Mouse (Mus musculus): Measurements from ENCODE around the gene Pcgf6. TPM values are rescaled to one million over a fixed set of nuclear protein-coding genes. Genes with fewer than 3 reads are reported as not detected.

The Pcgf6 gene
- polyA plus RNA-seq, 1 experiment: 4.9 TPM

GRCm38 (mm10) chr19:47053471-47053870 is 2.8 kb upstream of the Pcgf6 start:
- TF ChIP-seq POLR2A (IDR thresholded peaks at IDR 0.05; ENCODE audit: borderline replicate concordance, low read depth, low read length) (no peak), CTCF (IDR thresholded peaks at IDR 0.05; ENCODE audit: low read depth, low read length) (no peak)
- Histone ChIP-seq H3K27ac (ENCODE audit: insufficient read depth, low read depth, low read length) (no peak overlapping the region), H3K4me1 (ENCODE audit: control insufficient read depth, insufficient read depth, low read length) (peaks cover 7% of the 10 kb centered on the region; the same call in 1 of the 2 replicates), H3K4me3 (ENCODE audit: insufficient read depth, low read length) (no peak overlapping the region)

- TF ChIP-seq POLR2A (IDR thresholded peaks at IDR 0.05; ENCODE audit: borderline replicate concordance, low read depth, low read length) (no peak), CTCF (IDR thresholded peaks at IDR 0.05; ENCODE audit: low read depth, low read length) (no peak)
- H3K4me1 ChIP-seq (ENCODE audit: control insufficient read depth, insufficient read depth, low read length): peaks cover 7% of the 10 kb centered on the region; the same call in 1 of the 2 replicates
- no peak overlapping the region for H3K27ac ChIP-seq (ENCODE audit: insufficient read depth, low read depth, low read length)
- H3K4me3 ChIP-seq (ENCODE audit: insufficient read depth, low read length): no peak overlapping the region
These were observed 2.2 kb upstream of the Pcgf6 start for GRCm38 (mm10) chr19:47052927-47053326.

DNA sequence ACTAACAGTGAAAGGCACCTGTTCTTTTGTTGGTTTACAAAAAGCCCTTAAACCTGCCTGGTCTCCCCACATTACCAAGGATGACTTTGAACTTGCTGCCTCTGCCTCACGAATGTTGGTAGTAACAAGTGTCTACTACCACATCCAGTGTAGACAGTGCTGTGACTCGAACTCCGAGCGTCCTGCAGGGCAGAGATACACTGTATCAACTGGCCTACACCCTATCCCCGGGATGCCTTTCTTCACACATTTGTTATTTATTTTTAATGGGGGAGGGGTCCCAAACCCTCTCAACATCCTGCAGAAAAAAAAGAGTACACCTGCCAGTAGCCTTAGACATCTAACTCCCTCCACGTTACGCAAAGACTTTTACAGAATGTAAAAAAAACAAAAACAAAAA is 866 bp downstream of the Pcgf6 start:
- peaks cover 7% of the 10 kb centered on the region; the same call in 1 of the 2 replicates for H3K4me1 ChIP-seq (ENCODE audit: control insufficient read depth, insufficient read depth, low read length)
- TF ChIP-seq CTCF (IDR thresholded peaks at IDR 0.05; ENCODE audit: low read depth, low read length): no peak
- H3K4me3 ChIP-seq (ENCODE audit: insufficient read depth, low read length): peak overlapping the region; percentile 90
- no peak overlapping the region for H3K27ac ChIP-seq (ENCODE audit: insufficient read depth, low read depth, low read length)

DNA sequence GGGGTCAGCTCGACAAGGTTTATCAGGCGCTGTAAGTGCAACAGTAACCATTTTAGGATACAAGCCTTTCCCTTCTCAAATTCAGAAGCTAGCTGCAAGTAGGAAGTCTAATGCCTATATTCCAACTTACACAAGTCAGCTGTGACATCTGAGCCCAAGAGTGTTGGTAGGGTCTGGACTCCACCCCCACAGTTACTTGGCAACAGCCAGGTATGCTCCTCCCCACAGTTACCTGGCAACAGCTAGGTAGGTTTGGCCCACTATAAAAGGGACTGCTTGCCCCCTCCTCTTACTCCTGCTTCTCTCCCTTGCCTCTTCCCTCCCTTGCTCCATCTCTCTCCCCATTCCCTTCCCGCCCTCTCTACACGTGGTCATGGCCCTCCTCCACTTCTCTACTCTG is 1.6 kb downstream of the Pcgf6 start:
- no peak for TF ChIP-seq CTCF (IDR thresholded peaks at IDR 0.05; ENCODE audit: low read depth, low read length)
- no peak for TF ChIP-seq POLR2A (IDR thresholded peaks at IDR 0.05; ENCODE audit: borderline replicate concordance, low read depth, low read length)
- H3K4me3 ChIP-seq (ENCODE audit: insufficient read depth, low read length): no peak overlapping the region
- H3K4me1 ChIP-seq (ENCODE audit: control insufficient read depth, insufficient read depth, low read length): peaks cover 8% of the 10 kb centered on the region; the same call in 1 of the 2 replicates
- no peak overlapping the region for H3K27ac ChIP-seq (ENCODE audit: insufficient read depth, low read depth, low read length)

DNA sequence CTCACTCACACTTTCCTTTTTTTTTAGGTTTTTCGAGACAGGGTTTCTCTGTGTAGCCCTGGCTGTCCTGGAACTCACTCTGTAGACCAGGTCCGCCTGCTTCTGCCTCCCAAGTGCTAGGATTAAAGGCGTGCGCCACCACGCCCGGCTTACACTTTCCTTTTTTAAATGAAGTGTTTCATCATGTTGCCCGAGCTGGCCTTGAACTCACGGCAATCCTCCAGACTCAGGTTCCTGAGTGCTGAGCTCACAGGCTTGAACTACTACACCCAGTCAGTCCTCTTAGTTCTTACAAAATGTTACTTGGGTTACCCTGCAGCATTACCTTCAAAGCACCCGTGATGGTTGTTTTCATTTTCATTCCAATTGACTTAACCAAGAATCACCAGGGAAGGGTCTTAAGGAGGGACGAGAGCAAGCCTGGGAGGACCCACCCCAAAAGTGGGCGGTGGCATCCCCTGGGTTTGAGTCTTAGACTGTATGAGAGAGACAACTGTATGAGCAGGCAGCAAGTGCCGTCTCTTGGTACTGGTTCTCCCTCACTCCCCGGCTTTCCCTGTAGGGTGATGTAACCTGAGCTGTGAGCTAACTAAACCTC is 3.4 kb downstream of the Pcgf6 start:
- Histone ChIP-seq H3K27ac (ENCODE audit: insufficient read depth, low read depth, low read length) (no peak overlapping the region), H3K4me3 (ENCODE audit: insufficient read depth, low read length) (no peak overlapping the region), H3K4me1 (ENCODE audit: control insufficient read depth, insufficient read depth, low read length) (peaks cover 11% of the 10 kb centered on the region; the same call in 1 of the 2 replicates)
- TF ChIP-seq CTCF (IDR thresholded peaks at IDR 0.05; ENCODE audit: low read depth, low read length): no peak
- TF ChIP-seq POLR2A (IDR thresholded peaks at IDR 0.05; ENCODE audit: borderline replicate concordance, low read depth, low read length): no peak

DNA sequence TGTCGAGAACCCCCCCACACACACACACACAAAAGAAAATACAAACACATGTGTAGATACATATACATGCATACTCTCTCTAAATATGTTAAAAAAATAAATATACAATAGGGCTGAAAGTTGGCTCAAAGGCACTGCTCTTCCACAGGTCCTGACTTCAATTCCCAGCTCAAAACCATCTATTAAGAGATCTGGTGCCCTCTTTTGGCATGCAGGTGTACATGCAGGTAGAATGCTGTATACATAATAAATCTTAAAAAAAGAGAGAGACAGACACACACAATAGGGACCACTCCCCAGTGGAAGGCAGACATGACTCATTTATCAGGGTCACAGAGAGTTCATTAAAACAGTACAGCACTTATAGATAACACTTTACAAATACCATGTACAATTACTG is 4.4 kb downstream of the Pcgf6 start:
- no peak for TF ChIP-seq CTCF (IDR thresholded peaks at IDR 0.05; ENCODE audit: low read depth, low read length)
- no peak for TF ChIP-seq POLR2A (IDR thresholded peaks at IDR 0.05; ENCODE audit: borderline replicate concordance, low read depth, low read length)
- peaks cover 11% of the 10 kb centered on the region; the same call in 1 of the 2 replicates for H3K4me1 ChIP-seq (ENCODE audit: control insufficient read depth, insufficient read depth, low read length)
- H3K27ac ChIP-seq (ENCODE audit: insufficient read depth, low read depth, low read length): no peak overlapping the region
- no peak overlapping the region for H3K4me3 ChIP-seq (ENCODE audit: insufficient read depth, low read length)

GRCm38 (mm10) chr19:47043608-47044007 is 7.1 kb downstream of the Pcgf6 start:
- 0 out of 2 replicates have a peak, but pooled peaks cover 4% of the 10 kb centered on the region for H3K4me1 ChIP-seq (ENCODE audit: control insufficient read depth, insufficient read depth, low read length)
- TF ChIP-seq CTCF (IDR thresholded peaks at IDR 0.05; ENCODE audit: low read depth, low read length) (peak; percentile 39; the same call in 1 of the 2 replicates), POLR2A (IDR thresholded peaks at IDR 0.05; ENCODE audit: borderline replicate concordance, low read depth, low read length) (no peak)
- H3K4me3 ChIP-seq (ENCODE audit: insufficient read depth, low read length): no peak overlapping the region
- 0 out of 2 replicates have a peak overlapping the region, but pooled peaks have one; percentile 4 for H3K27ac ChIP-seq (ENCODE audit: insufficient read depth, low read depth, low read length)

- Histone ChIP-seq H3K4me1 (ENCODE audit: control insufficient read depth, insufficient read depth, low read length) (0 out of 2 replicates have a peak, but pooled peaks cover 4% of the 10 kb centered on the region), H3K4me3 (ENCODE audit: insufficient read depth, low read length) (no peak overlapping the region), H3K27ac (ENCODE audit: insufficient read depth, low read depth, low read length) (no peak overlapping the region)
- TF ChIP-seq CTCF (IDR thresholded peaks at IDR 0.05; ENCODE audit: low read depth, low read length) (no peak), POLR2A (IDR thresholded peaks at IDR 0.05; ENCODE audit: borderline replicate concordance, low read depth, low read length) (no peak)
These were observed 9.8 kb downstream of the Pcgf6 start for GRCm38 (mm10) chr19:47040720-47041473.

GRCm38 (mm10) chr19:47036596-47036995 is 14.1 kb downstream of the Pcgf6 start:
- peaks cover 15% of the 10 kb centered on the region for H3K4me1 ChIP-seq (ENCODE audit: control insufficient read depth, insufficient read depth, low read length)
- no peak for TF ChIP-seq POLR2A (IDR thresholded peaks at IDR 0.05; ENCODE audit: borderline replicate concordance, low read depth, low read length)
- no peak for TF ChIP-seq CTCF (IDR thresholded peaks at IDR 0.05; ENCODE audit: low read depth, low read length)
- H3K4me3 ChIP-seq (ENCODE audit: insufficient read depth, low read length): no peak overlapping the region
- H3K27ac ChIP-seq (ENCODE audit: insufficient read depth, low read depth, low read length): no peak overlapping the region

- Histone ChIP-seq H3K27ac (ENCODE audit: insufficient read depth, low read depth, low read length) (peak overlapping the region; percentile 6; the same call in 1 of the 2 replicates), H3K4me3 (ENCODE audit: insufficient read depth, low read length) (no peak overlapping the region), H3K4me1 (ENCODE audit: control insufficient read depth, insufficient read depth, low read length) (peaks cover 15% of the 10 kb centered on the region)
- TF ChIP-seq CTCF (IDR thresholded peaks at IDR 0.05; ENCODE audit: low read depth, low read length) (no peak), POLR2A (IDR thresholded peaks at IDR 0.05; ENCODE audit: borderline replicate concordance, low read depth, low read length) (no peak)
These were observed 15.8 kb downstream of the Pcgf6 start for GRCm38 (mm10) chr19:47034916-47035315.

All from bone marrow macrophage, adult 2 months (primary cell).